In the genomic region with DNA sequence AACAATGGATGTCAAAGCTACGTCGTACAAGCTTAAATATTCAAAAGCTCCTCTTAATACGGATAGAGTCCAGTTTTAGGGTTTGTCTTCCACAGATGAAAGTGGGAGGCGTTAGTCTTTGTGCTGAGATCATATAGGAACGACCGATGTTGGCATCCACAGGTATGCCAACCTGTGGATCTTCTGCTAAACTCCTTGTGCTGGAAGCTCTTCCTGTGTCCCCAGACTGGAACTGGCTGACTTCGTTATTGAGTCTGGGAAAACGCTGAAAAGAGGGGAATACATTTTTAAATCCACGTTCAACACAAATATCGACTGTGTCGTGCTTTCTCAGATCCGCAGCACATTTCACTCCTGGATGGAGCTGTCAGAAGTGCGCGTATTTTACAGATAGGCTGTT, we compare ENCODE assay signal across 8 mouse cellular contexts. TPM values are rescaled to one million over a fixed set of nuclear protein-coding genes. Genes with fewer than 3 reads are reported as not detected.
DNase-seq lines count a peak whose midpoint lies in the region; ATAC-seq lines count a peak whose summit lies in the region.

No protein-coding gene starts in this region.

- H3K9ac ChIP-seq in hindbrain, embryonic 12.5 days: peak overlapping the region; percentile 61

- peak overlapping the region; percentile 63 for H3K4me3 ChIP-seq in hindbrain, embryonic 12.5 days

- H3K4me1 ChIP-seq in hindbrain, embryonic 12.5 days: peaks cover 10% of the 10 kb centered on the region

- DNase-seq in cerebellum, postnatal 10 days: no peak
- DNase-seq in right cerebral cortex, postnatal 4 days: peak; percentile 8
- DNase-seq in right cerebral cortex, postnatal 14 days: no peak
- no peak for DNase-seq in urinary bladder, postnatal 25 days (ENCODE audit: low spot score)
- no peak for DNase-seq in urinary bladder, postnatal 4 days (ENCODE audit: low spot score in 2 of 2)

- WGBS in hindbrain, embryonic 12.5 days: 8% methylated on average over 14 of the region's 14 CpGs

- no peaks in the 10 kb centered on the region for H3K9me3 ChIP-seq in hindbrain, embryonic 12.5 days (replicated peaks)

- no peaks in the 10 kb centered on the region for H3K27me3 ChIP-seq in hindbrain, embryonic 12.5 days

- peaks cover 17% of the 10 kb centered on the region for H3K36me3 ChIP-seq in hindbrain, embryonic 12.5 days

- peak; percentile 37; the same call in 1 of the 2 replicates for ATAC-seq in cerebellum, adult (ENCODE audit: insufficient number of reproducible peaks, low FRiP score, low TSS enrichment)
- ATAC-seq in hindbrain, embryonic 12.5 days (ENCODE audit: low FRiP score): peak; percentile 65; the same call in 1 of the 2 replicates
- ATAC-seq in megakaryocyte-erythroid progenitor cell, adult 5-6 weeks (replicated peaks; ENCODE audit: low FRiP score, low TSS enrichment, poor library complexity, severe bottlenecking): peak; percentile 30

- H3K27ac ChIP-seq in hindbrain, embryonic 12.5 days: peak overlapping the region; percentile 78

- peak overlapping the region; percentile 62 for H3K4me2 ChIP-seq in hindbrain, embryonic 12.5 days (replicated peaks)

RNA-seq across cellular contexts. Expression of gene Cox7a2, which starts 0.4 kb away (rescaled TPM):
- 574 and 638 TPM in 2 replicates for polyA plus RNA-seq in hindbrain, embryonic 12.5 days (2016; fragmentation: Nextera tagmentation; extraction: Ambion mirVana)
- total RNA-seq in megakaryocyte-erythroid progenitor cell, adult 5-6 weeks (2014; fragmentation: Nextera tagmentation): 589 and 667 TPM in 2 replicates
- total RNA-seq in megakaryocyte-erythroid progenitor cell, adult 5-6 weeks (2017): 116 and 156 TPM in 2 replicates

RNA-seq across cellular contexts. Expression of gene Tmem30a, which starts 33.2 kb away (rescaled TPM):
- 101 and 104 TPM in 2 replicates for polyA plus RNA-seq in hindbrain, embryonic 12.5 days (2016; fragmentation: Nextera tagmentation; extraction: Ambion mirVana)
- total RNA-seq in megakaryocyte-erythroid progenitor cell, adult 5-6 weeks (2014; fragmentation: Nextera tagmentation): 26.5 and 32.2 TPM in 2 replicates
- total RNA-seq in megakaryocyte-erythroid progenitor cell, adult 5-6 weeks (2017): 44.1 and 66.2 TPM in 2 replicates

RNA-seq across cellular contexts. Expression of gene Col12a1, which starts 41.4 kb away (rescaled TPM):
- polyA plus RNA-seq in hindbrain, embryonic 12.5 days (2016; fragmentation: Nextera tagmentation; extraction: Ambion mirVana): 53.8 and 60.1 TPM in 2 replicates
- not detected in 2 replicates for total RNA-seq in megakaryocyte-erythroid progenitor cell, adult 5-6 weeks (2014; fragmentation: Nextera tagmentation)
- not detected in 2 replicates for total RNA-seq in megakaryocyte-erythroid progenitor cell, adult 5-6 weeks (2017)
